Mouse (Mus musculus) myocyte (in vitro differentiated cells): ENCODE results near the gene Ppp1ca. TPM values are rescaled to one million over a fixed set of nuclear protein-coding genes. Genes with fewer than 3 reads are reported as not detected.

Source experiments
- H3K27me3 ChIP-seq: one replicate; pipeline ENCODE4 v1.6.1; 2011; ENCODE audit not compliant: control insufficient read depth, insufficient read depth, insufficient read length
- H3K36me3 ChIP-seq: one replicate; pipeline ENCODE4 v1.6.1; 2011; ENCODE audit not compliant: control insufficient read depth, insufficient read depth
- H3K4me2 ChIP-seq: one replicate; pipeline ENCODE4 v1.6.1; 2011; ENCODE audit warnings: low read depth, control low read depth
- H3K4me3 ChIP-seq: one replicate; pipeline ENCODE4 v1.5.1; 2011; ENCODE audit warnings: mild to moderate bottlenecking, control low read depth, moderate library complexity
- H3K79me2 ChIP-seq: one replicate; pipeline ENCODE4 v1.6.1; 2011; ENCODE audit not compliant: control insufficient read depth, insufficient read depth
- H3ac ChIP-seq: one replicate; pipeline ENCODE4 v1.6.1; 2011; ENCODE audit not compliant: control insufficient read depth, insufficient read length
- CEBPB ChIP-seq: IDR thresholded peaks from 2 replicates; pipeline ENCODE4 v1.6.1; 2011; ENCODE audit warnings: mild to moderate bottlenecking, moderate library complexity; ENCODE audit not compliant: poor library complexity, insufficient read depth, severe bottlenecking
- E2F4 ChIP-seq: IDR thresholded peaks from one replicate; pipeline ENCODE4 v1.6.1; 2011; ENCODE audit warnings: mild to moderate bottlenecking, control low read depth, moderate library complexity; ENCODE audit not compliant: insufficient read depth
- MAX ChIP-seq: IDR thresholded peaks from one replicate; pipeline ENCODE4 v1.6.1; 2011; ENCODE audit warnings: low read depth, mild to moderate bottlenecking, control low read depth
- MYOD1 ChIP-seq, 3 experiments: IDR thresholded peaks; one replicate each; pipeline ENCODE4 v1.6.1; 2011; ENCODE audit warnings: control low read depth in 2 of 3, low read depth in 2 of 3, mild to moderate bottlenecking in 2 of 3, moderate library complexity in 1 of 3; ENCODE audit not compliant: insufficient read length in 2 of 3, control insufficient read depth in 1 of 3
- MYOG ChIP-seq, 3 experiments: IDR thresholded peaks; one replicate each; pipeline ENCODE4 v1.6.1; 2011; ENCODE audit warnings: control low read depth in 2 of 3, low read depth in 2 of 3, mild to moderate bottlenecking in 2 of 3; ENCODE audit not compliant: insufficient read length in 2 of 3, control insufficient read depth in 1 of 3, insufficient read depth in 1 of 3
- POLR2A ChIP-seq: IDR thresholded peaks from one replicate; pipeline ENCODE4 v1.6.1; 2011; ENCODE audit warnings: low read depth, mild to moderate bottlenecking, control low read depth, moderate library complexity; ENCODE audit not compliant: insufficient read length
- POLR2AphosphoS2 ChIP-seq: IDR thresholded peaks from one replicate; pipeline ENCODE4 v1.6.1; 2011; ENCODE audit warnings: low read depth, control low read depth; ENCODE audit not compliant: insufficient read length
- REST ChIP-seq: IDR thresholded peaks from one replicate; pipeline ENCODE4 v1.6.1; 2011; ENCODE audit warnings: mild to moderate bottlenecking, control low read depth, moderate library complexity; ENCODE audit not compliant: insufficient read depth, insufficient read length
- SRF ChIP-seq: IDR thresholded peaks from one replicate; pipeline ENCODE4 v1.6.1; 2011; ENCODE audit warnings: low read depth; ENCODE audit not compliant: control insufficient read depth, insufficient read length
- TCF12 ChIP-seq: IDR thresholded peaks from one replicate; pipeline ENCODE4 v1.6.1; 2011; ENCODE audit warnings: mild to moderate bottlenecking, control low read depth; ENCODE audit not compliant: poor library complexity, insufficient read depth, severe bottlenecking
- TCF3 ChIP-seq: IDR thresholded peaks from one replicate; pipeline ENCODE4 v1.6.1; 2011; ENCODE audit warnings: low read depth, control low read depth; ENCODE audit not compliant: insufficient read length
- USF1 ChIP-seq: IDR thresholded peaks from one replicate; pipeline ENCODE4 v1.6.1; 2011; ENCODE audit warnings: low read depth, mild to moderate bottlenecking, control low read depth, moderate library complexity
- polyA plus RNA-seq: library from polyadenylated mRNA; unstranded; fragments of >200 nt; fragmentation: generic; extraction: Trizol; gene quantifications from one replicate; pipeline ENCODE4 v1.2.1, GENCODE M21; 2012; ENCODE audit warnings: missing spikeins

The Ppp1ca gene
- polyA plus RNA-seq, 1 experiment, result 702 TPM

- TF ChIP-seq SRF (no peak), CEBPB (no peak), POLR2A (no peak), REST (no peak), USF1 (no peak), MAX (no peak), MYOG (IDR thresholded peaks at IDR 0.05; ENCODE audit: control insufficient read depth in 1 of 3, insufficient read depth in 1 of 3, insufficient read length in 2 of 3, low read depth in 2 of 3) (no peak), E2F4 (no peak), MYOD1 (IDR thresholded peaks at IDR 0.05; ENCODE audit: control insufficient read depth in 1 of 3, insufficient read length in 2 of 3, low read depth in 2 of 3) (no peak), TCF3 (no peak), POLR2AphosphoS2 (no peak), TCF12 (no peak)
- H3K27me3 ChIP-seq, result no peaks in the 10 kb centered on the region
- H3K36me3 ChIP-seq, result no peaks in the 10 kb centered on the region
- H3ac ChIP-seq, result no peak overlapping the region
- H3K4me2 ChIP-seq, result no peak overlapping the region
- H3K79me2 ChIP-seq, result no peaks in the 10 kb centered on the region
- no peak overlapping the region for H3K4me3 ChIP-seq
These were observed 6.6 kb upstream of the Ppp1ca start for GRCm38 (mm10) chr19:4184976-4185975.

GRCm38 (mm10) chr19:4187303-4187702 lies 4.6 kb upstream of the Ppp1ca start:
- Histone ChIP-seq H3K79me2 (peaks cover under 1% of the 10 kb centered on the region), H3K4me2 (no peak overlapping the region), H3K36me3 (no peaks in the 10 kb centered on the region), H3ac (no peak overlapping the region), H3K27me3 (no peaks in the 10 kb centered on the region), H3K4me3 (no peak overlapping the region)
- TF ChIP-seq USF1 (no peak), REST (no peak), POLR2A (no peak), TCF12 (no peak), SRF (no peak), TCF3 (no peak), MAX (no peak)

- peaks cover 18% of the 10 kb centered on the region for H3K79me2 ChIP-seq
- H3ac ChIP-seq, result no peak overlapping the region
- H3K4me2 ChIP-seq, result no peak overlapping the region
- H3K36me3 ChIP-seq, result peaks cover 6% of the 10 kb centered on the region
- H3K27me3 ChIP-seq, result no peaks in the 10 kb centered on the region
- TF ChIP-seq MYOD1 (IDR thresholded peaks at IDR 0.05; ENCODE audit: control insufficient read depth in 1 of 3, insufficient read length in 2 of 3, low read depth in 2 of 3) (no peak), POLR2A (no peak), CEBPB (no peak), SRF (no peak), TCF3 (no peak), E2F4 (no peak), POLR2AphosphoS2 (no peak), REST (no peak), USF1 (no peak), TCF12 (no peak), MAX (no peak), MYOG (IDR thresholded peaks at IDR 0.05; ENCODE audit: control insufficient read depth in 1 of 3, insufficient read depth in 1 of 3, insufficient read length in 2 of 3, low read depth in 2 of 3) (no peak)
- no peak overlapping the region for H3K4me3 ChIP-seq
These were observed 2.7 kb upstream of the Ppp1ca start for GRCm38 (mm10) chr19:4189051-4189620.

- H3K36me3 ChIP-seq, result peaks cover 16% of the 10 kb centered on the region
- no peak for TF ChIP-seq POLR2AphosphoS2
- TF ChIP-seq MYOD1 (IDR thresholded peaks at IDR 0.05; ENCODE audit: control insufficient read depth in 1 of 3, insufficient read length in 2 of 3, low read depth in 2 of 3), result no peak
- TF ChIP-seq MYOG (IDR thresholded peaks at IDR 0.05; ENCODE audit: control insufficient read depth in 1 of 3, insufficient read depth in 1 of 3, insufficient read length in 2 of 3, low read depth in 2 of 3), result no peak
- no peak for TF ChIP-seq POLR2A
- TF ChIP-seq SRF, result no peak
- no peak for TF ChIP-seq CEBPB
- TF ChIP-seq USF1, result no peak
- no peak for TF ChIP-seq TCF3
- no peak for TF ChIP-seq MAX
- TF ChIP-seq TCF12, result no peak
- no peak for TF ChIP-seq E2F4
- TF ChIP-seq REST, result no peak
These were observed 982 bp upstream of the Ppp1ca start, which contains the start of gene Tbc1d10c for GRCm38 (mm10) chr19:4190831-4191334. Tbc1d10c (minus strand) TSS chr19:4191284.

More at GRCm38 (mm10) chr19:4190831-4191334, 982 bp upstream of the Ppp1ca start, which contains the start of gene Tbc1d10c:
- H3K4me3 ChIP-seq, result peak within 1 kb of the TSS; percentile 94
- H3K79me2 ChIP-seq, result peaks cover 18% of the 10 kb centered on the region
- peak within 1 kb of the TSS; percentile 75 for H3K4me2 ChIP-seq
- peak within 1 kb of the TSS; percentile 73 for H3ac ChIP-seq
- H3K27me3 ChIP-seq, result no peaks in the 10 kb centered on the region
